Mouse (Mus musculus): ENCODE results near the gene Trp53tg5. TPM values are rescaled to one million over a fixed set of nuclear protein-coding genes. Genes with fewer than 3 reads are reported as not detected.

Gene Trp53tg5
- polyA plus RNA-seq, 1 experiment from 2014 or later: not detected

GRCm38 (mm10) chr2:164439001-164439421 is 34.5 kb downstream of the Trp53tg5 start:
- Histone ChIP-seq H3K36me3 (ENCODE audit: control insufficient read depth, insufficient read depth, low read length) (no peaks in the 10 kb centered on the region), H3K4me3 (replicated peaks; ENCODE audit: low read length) (no peak overlapping the region; the same call in 1 of the 2 replicates), H3K27me3 (ENCODE audit: control insufficient read depth, insufficient read depth, low read length) (no peaks in the 10 kb centered on the region), H3K4me1 (ENCODE audit: control insufficient read depth, insufficient read depth, low read length) (peaks cover 71% of the 10 kb centered on the region), H3K9me3 (replicated peaks; ENCODE audit: control insufficient read depth, low read length) (no peaks in the 10 kb centered on the region), H3K27ac (ENCODE audit: low read length) (peak overlapping the region; percentile 58), H3K4me2 (ENCODE audit: low read depth, low read length) (peak overlapping the region; percentile 60), H3K9ac (ENCODE audit: low read length) (no peak overlapping the region)
- no peak for ATAC-seq (ENCODE audit: insufficient read depth, low FRiP score)
- WGBS: 54% methylated on average over 3 of the region's 3 CpGs

GRCm38 (mm10) chr2:164438257-164438656 is 35.3 kb downstream of the Trp53tg5 start:
- Histone ChIP-seq H3K4me2 (ENCODE audit: low read depth, low read length) (peak overlapping the region; percentile 60; the same call in 1 of the 2 replicates), H3K36me3 (ENCODE audit: control insufficient read depth, insufficient read depth, low read length) (no peaks in the 10 kb centered on the region), H3K9me3 (replicated peaks; ENCODE audit: control insufficient read depth, low read length) (no peaks in the 10 kb centered on the region), H3K27me3 (ENCODE audit: control insufficient read depth, insufficient read depth, low read length) (no peaks in the 10 kb centered on the region), H3K4me3 (replicated peaks; ENCODE audit: low read length) (no peak overlapping the region; the same call in 1 of the 2 replicates), H3K27ac (ENCODE audit: low read length) (peak overlapping the region; percentile 91), H3K4me1 (ENCODE audit: control insufficient read depth, insufficient read depth, low read length) (peaks cover 75% of the 10 kb centered on the region), H3K9ac (ENCODE audit: low read length) (no peak overlapping the region)
- peak; percentile 41 for ATAC-seq (ENCODE audit: insufficient read depth, low FRiP score)
- 39% methylated on average over 8 of the region's 8 CpGs for WGBS

GRCm38 (mm10) chr2:164437710-164438109 is 35.8 kb downstream of the Trp53tg5 start:
- peak overlapping the region; percentile 46 for H3K4me2 ChIP-seq (ENCODE audit: low read depth, low read length)
- no peak for ATAC-seq (ENCODE audit: insufficient read depth, low FRiP score)
- peak overlapping the region; percentile 12 for H3K4me3 ChIP-seq (replicated peaks; ENCODE audit: low read length)
- no peaks in the 10 kb centered on the region for H3K27me3 ChIP-seq (ENCODE audit: control insufficient read depth, insufficient read depth, low read length)
- H3K4me1 ChIP-seq (ENCODE audit: control insufficient read depth, insufficient read depth, low read length): peaks cover 80% of the 10 kb centered on the region
- no peaks in the 10 kb centered on the region for H3K36me3 ChIP-seq (ENCODE audit: control insufficient read depth, insufficient read depth, low read length)
- peak overlapping the region; percentile 8; the same call in 1 of the 2 replicates for H3K9ac ChIP-seq (ENCODE audit: low read length)
- H3K27ac ChIP-seq (ENCODE audit: low read length): peak overlapping the region; percentile 91
- WGBS: 45% methylated on average over 6 of the region's 6 CpGs
- H3K9me3 ChIP-seq (replicated peaks; ENCODE audit: control insufficient read depth, low read length): no peaks in the 10 kb centered on the region

GRCm38 (mm10) chr2:164436961-164437360 is 36.6 kb downstream of the Trp53tg5 start:
- no peak overlapping the region for H3K4me3 ChIP-seq (replicated peaks; ENCODE audit: low read length)
- H3K27me3 ChIP-seq (ENCODE audit: control insufficient read depth, insufficient read depth, low read length): no peaks in the 10 kb centered on the region
- peak overlapping the region; percentile 91 for H3K27ac ChIP-seq (ENCODE audit: low read length)
- WGBS: 40% methylated on average over 3 of the region's 3 CpGs
- H3K36me3 ChIP-seq (ENCODE audit: control insufficient read depth, insufficient read depth, low read length): no peaks in the 10 kb centered on the region
- H3K9me3 ChIP-seq (replicated peaks; ENCODE audit: control insufficient read depth, low read length): no peaks in the 10 kb centered on the region
- H3K4me2 ChIP-seq (ENCODE audit: low read depth, low read length): peak overlapping the region; percentile 46
- peak overlapping the region; percentile 50; the same call in 1 of the 2 replicates for H3K9ac ChIP-seq (ENCODE audit: low read length)
- peaks cover 86% of the 10 kb centered on the region for H3K4me1 ChIP-seq (ENCODE audit: control insufficient read depth, insufficient read depth, low read length)
- peak; percentile 26; the same call in 1 of the 2 replicates for ATAC-seq (ENCODE audit: insufficient read depth, low FRiP score)

- 0 out of 2 replicates have a peak overlapping the region, but pooled peaks have one; percentile 12 for H3K4me3 ChIP-seq (replicated peaks; ENCODE audit: low read length)
- WGBS: 24% methylated on average over 8 of the region's 8 CpGs
- ATAC-seq (ENCODE audit: insufficient read depth, low FRiP score): no peak
These were observed 37.2 kb downstream of the Trp53tg5 start for GRCm38 (mm10) chr2:164436215-164436913.

GRCm38 (mm10) chr2:164435216-164436090 is 38.1 kb downstream of the Trp53tg5 start:
- WGBS: 28% methylated on average over 5 of the region's 5 CpGs
- peaks cover 87% of the 10 kb centered on the region for H3K4me1 ChIP-seq (ENCODE audit: control insufficient read depth, insufficient read depth, low read length)
- H3K4me2 ChIP-seq (ENCODE audit: low read depth, low read length): peak overlapping the region; percentile 46
- no peaks in the 10 kb centered on the region for H3K9me3 ChIP-seq (replicated peaks; ENCODE audit: control insufficient read depth, low read length)
- H3K9ac ChIP-seq (ENCODE audit: low read length): peak overlapping the region; percentile 22; the same call in 1 of the 2 replicates
- no peak for ATAC-seq (ENCODE audit: insufficient read depth, low FRiP score)
- no peaks in the 10 kb centered on the region for H3K36me3 ChIP-seq (ENCODE audit: control insufficient read depth, insufficient read depth, low read length)
- H3K27me3 ChIP-seq (ENCODE audit: control insufficient read depth, insufficient read depth, low read length): no peaks in the 10 kb centered on the region
- no peak overlapping the region for H3K4me3 ChIP-seq (replicated peaks; ENCODE audit: low read length)
- H3K27ac ChIP-seq (ENCODE audit: low read length): peak overlapping the region; percentile 91

More at GRCm38 (mm10) chr2:164436215-164436913, 37.2 kb downstream of the Trp53tg5 start:
- peak overlapping the region; percentile 50 for H3K9ac ChIP-seq (ENCODE audit: low read length)
- peaks cover 86% of the 10 kb centered on the region for H3K4me1 ChIP-seq (ENCODE audit: control insufficient read depth, insufficient read depth, low read length)
- no peaks in the 10 kb centered on the region for H3K27me3 ChIP-seq (ENCODE audit: control insufficient read depth, insufficient read depth, low read length)
- H3K36me3 ChIP-seq (ENCODE audit: control insufficient read depth, insufficient read depth, low read length): no peaks in the 10 kb centered on the region
- H3K9me3 ChIP-seq (replicated peaks; ENCODE audit: control insufficient read depth, low read length): no peaks in the 10 kb centered on the region
- peak overlapping the region; percentile 91 for H3K27ac ChIP-seq (ENCODE audit: low read length)
- H3K4me2 ChIP-seq (ENCODE audit: low read depth, low read length): peak overlapping the region; percentile 46

- Histone ChIP-seq H3K4me2 (ENCODE audit: low read depth, low read length) (0 out of 2 replicates have a peak overlapping the region, but pooled peaks have one; percentile 0), H3K27me3 (ENCODE audit: control insufficient read depth, insufficient read depth, low read length) (no peaks in the 10 kb centered on the region), H3K4me1 (ENCODE audit: control insufficient read depth, insufficient read depth, low read length) (peaks cover 85% of the 10 kb centered on the region), H3K4me3 (replicated peaks; ENCODE audit: low read length) (no peak overlapping the region), H3K36me3 (ENCODE audit: control insufficient read depth, insufficient read depth, low read length) (no peaks in the 10 kb centered on the region), H3K9me3 (replicated peaks; ENCODE audit: control insufficient read depth, low read length) (no peaks in the 10 kb centered on the region), H3K9ac (ENCODE audit: low read length) (no peak overlapping the region), H3K27ac (ENCODE audit: low read length) (peak overlapping the region; percentile 91)
- no peak for ATAC-seq (ENCODE audit: insufficient read depth, low FRiP score)
- WGBS: 57% methylated on average over 3 of the region's 3 CpGs
These were observed 38.8 kb downstream of the Trp53tg5 start for GRCm38 (mm10) chr2:164434681-164435080.

- Histone ChIP-seq H3K27me3 (ENCODE audit: control insufficient read depth, insufficient read depth, low read length) (no peaks in the 10 kb centered on the region), H3K36me3 (ENCODE audit: control insufficient read depth, insufficient read depth, low read length) (peaks cover 6% of the 10 kb centered on the region; the same call in 1 of the 2 replicates), H3K4me1 (ENCODE audit: control insufficient read depth, insufficient read depth, low read length) (peaks cover 75% of the 10 kb centered on the region), H3K4me3 (replicated peaks; ENCODE audit: low read length) (peak overlapping the region; percentile 14), H3K9ac (ENCODE audit: low read length) (peak overlapping the region; percentile 63), H3K4me2 (ENCODE audit: low read depth, low read length) (peak overlapping the region; percentile 43), H3K9me3 (replicated peaks; ENCODE audit: control insufficient read depth, low read length) (no peaks in the 10 kb centered on the region), H3K27ac (ENCODE audit: low read length) (peak overlapping the region; percentile 90)
- 54% methylated on average over 9 of the region's 9 CpGs for WGBS
- ATAC-seq (ENCODE audit: insufficient read depth, low FRiP score): no peak
These were observed 40.1 kb downstream of the Trp53tg5 start for GRCm38 (mm10) chr2:164433278-164433895.
